Mouse (Mus musculus): ENCODE data around the gene Abcg2.
"Not testable (repeated sequence)": the region's sequence is repeated elsewhere in the genome, so short reads cannot be mapped to it uniquely, and the experiment has no call there.

Gene Abcg2

DNA sequence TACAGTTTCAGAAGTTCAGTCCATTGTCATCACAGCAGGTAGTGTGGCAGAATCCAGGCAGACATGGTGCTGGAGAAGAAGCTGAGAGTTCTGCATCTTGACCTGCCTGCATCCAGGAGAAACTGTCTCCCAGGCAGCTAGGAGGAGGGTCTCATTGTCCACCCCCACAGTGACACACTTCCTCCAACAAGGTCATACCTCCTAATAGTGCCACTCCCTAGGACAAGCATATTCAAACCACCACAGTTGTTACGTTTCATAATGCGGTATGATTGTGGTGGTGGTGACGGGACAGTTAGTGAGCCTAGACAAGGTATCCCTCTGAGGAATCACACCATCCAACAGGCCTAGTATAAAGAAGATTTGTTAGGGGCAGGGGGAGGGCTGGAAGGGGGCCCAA, at the start of gene Abcg2:
Abcg2 (plus strand) TSS at position 301 of the 400 bp plus-strand sequence.
- not testable (repeated sequence) for DNase-seq

DNA sequence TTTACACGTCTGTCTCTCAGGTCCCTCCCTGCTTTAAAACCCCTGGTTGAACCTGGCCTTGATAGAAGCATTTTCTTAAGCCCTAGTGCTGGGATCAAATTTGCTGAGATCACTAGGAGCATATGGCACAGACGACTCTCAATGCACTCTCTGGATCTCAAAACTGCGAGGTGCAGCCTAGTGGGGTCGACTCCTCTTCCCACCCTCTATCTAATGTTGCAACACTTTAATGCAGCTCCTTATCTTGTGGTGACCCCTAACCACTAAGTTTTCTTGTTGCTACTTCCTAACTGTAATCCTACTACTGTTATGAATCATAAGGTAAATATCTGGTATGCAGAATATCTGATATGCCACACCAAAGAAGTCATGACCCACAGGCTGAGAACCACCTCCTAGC, 44.1 kb upstream of the Abcg2 start:
- DNase-seq: not testable (repeated sequence)

DNA sequence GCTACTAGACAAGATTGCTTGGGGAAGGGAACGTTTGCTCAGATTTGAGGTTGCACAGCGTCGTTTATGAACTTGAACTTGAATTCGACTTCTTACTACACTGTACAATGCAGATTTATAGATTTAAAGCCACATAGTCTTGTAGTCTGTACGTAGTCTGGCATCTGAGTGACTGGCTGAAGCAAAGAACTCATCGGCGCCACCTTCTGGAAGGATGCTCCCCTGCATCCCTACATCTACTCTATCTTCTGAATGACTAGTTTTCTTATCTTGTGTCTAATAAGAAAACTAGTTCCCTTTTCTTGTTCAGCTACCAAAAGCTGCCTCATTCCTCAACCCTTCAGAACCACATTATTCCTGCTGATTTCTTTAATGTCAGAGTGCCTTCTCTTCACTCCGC, 41.5 kb upstream of the Abcg2 start:
- DNase-seq: peak; percentile 52

DNA sequence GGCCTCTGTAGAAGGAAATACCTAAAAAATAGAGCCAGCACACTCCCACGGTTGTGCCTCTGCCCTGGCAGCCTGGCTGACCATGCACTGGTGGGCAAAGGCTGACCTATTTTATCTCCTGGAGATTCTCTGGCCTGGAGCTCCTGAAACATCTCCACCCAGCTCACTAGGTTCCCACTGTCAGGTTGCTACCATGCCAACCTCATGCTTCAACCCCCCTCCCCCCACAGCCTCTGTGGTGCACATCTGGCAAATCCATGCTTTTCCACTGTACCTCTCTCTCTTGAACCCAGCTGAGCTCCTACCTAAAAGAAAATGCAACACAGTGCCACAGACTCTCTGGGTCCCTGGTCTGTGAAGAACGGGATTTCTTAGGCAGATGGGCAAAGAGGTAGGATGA, 39.4 kb upstream of the Abcg2 start:
- not testable (repeated sequence) for DNase-seq

DNA sequence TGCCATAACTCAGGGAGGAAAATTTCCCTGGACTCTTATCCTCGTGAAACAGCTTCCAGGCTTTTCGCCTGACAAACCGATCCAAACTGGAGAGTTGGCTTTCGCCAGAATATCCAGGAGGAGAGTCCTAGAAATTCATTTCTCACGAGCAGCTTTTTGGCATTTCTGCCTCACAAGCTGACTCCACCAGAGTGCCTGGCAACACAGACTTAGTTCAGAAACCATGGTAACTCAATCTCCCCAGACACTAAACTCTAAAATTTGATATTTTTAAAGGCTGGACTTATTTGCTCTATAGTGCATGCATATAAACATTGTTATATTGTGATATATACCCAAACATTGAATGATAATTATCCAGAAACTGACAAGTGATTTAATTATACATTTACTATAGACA, 38.3 kb upstream of the Abcg2 start:
- DNase-seq: not testable (repeated sequence)

DNA sequence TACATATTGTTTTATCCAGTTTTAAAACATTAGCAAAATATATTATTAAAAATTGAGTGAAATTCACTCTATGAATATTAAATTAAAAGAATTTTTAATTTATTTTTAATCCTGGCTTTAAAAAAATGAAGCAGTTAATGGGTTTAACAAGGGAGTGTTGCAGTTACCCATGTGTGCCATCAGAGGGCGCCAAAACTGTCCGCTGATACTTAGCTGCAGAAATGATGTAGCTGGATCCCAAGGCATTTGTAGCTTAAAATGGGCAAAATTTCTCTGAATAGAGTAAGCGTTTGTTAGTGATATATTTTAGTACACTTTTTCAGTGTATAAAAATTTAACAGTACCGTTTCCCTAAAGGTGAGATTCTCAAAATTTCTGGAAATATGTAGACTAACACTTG, 37.5 kb upstream of the Abcg2 start:
- peak; percentile 51 for DNase-seq

DNA sequence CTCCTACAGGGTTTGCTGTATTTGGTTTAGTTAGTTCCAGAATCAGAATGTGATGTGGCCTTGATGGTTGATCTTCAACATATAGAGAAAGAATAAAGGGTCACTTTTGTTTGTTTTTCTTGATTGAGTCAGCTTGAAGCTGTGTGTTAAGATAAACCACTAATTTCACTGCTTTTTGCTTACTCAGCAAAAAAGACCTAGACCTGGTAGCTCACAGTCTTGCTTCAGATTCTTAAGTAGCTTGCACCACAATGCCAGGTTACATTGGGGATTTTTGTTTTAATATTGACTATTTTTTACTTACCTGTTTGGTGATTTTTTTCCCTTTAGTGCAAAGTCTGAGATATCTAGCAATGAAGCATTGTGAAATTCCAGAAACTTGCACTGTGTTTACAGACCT, 30.5 kb upstream of the Abcg2 start:
- not testable (repeated sequence) for DNase-seq

DNA sequence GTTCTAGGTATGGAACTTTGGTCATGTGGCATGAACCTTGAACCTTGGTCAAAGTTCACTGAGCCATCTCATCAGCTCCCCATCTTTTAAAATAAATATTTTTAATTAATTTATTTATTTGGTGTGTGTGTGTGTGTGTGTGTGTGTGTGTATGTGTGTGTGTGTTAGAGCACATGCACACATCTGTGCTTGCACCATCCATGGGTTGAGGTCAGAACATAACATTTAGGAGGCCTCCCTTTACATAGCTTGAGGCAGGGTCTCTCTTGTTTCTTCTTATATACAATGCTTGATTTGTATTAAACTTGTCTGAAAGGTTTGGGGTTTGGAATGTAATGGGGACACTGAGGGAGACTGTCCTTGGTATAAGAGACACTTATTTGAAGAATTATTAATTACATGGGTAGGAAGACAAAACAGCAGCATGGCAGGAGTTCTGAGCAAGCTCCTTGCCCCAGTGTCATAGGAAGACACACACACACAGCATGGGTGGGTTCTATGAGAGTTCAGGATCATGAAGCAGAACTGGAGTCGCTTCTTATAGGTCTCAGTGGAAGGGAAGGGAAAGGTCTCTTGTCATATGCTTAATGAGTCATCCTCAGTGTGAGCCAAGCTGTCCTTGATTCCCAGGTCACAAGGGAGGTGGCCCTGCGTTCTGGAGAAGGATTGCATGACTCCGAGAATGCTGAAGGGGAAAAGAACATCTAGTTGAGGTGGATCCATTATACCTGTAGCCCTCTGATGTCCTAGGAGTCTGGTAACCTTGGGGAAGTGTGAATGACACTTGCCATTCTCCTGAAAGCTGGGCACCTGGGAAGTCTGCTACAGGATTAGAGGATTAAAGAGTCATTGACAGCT, 9.9 kb downstream of the Abcg2 start:
- not testable (repeated sequence) for DNase-seq

DNA sequence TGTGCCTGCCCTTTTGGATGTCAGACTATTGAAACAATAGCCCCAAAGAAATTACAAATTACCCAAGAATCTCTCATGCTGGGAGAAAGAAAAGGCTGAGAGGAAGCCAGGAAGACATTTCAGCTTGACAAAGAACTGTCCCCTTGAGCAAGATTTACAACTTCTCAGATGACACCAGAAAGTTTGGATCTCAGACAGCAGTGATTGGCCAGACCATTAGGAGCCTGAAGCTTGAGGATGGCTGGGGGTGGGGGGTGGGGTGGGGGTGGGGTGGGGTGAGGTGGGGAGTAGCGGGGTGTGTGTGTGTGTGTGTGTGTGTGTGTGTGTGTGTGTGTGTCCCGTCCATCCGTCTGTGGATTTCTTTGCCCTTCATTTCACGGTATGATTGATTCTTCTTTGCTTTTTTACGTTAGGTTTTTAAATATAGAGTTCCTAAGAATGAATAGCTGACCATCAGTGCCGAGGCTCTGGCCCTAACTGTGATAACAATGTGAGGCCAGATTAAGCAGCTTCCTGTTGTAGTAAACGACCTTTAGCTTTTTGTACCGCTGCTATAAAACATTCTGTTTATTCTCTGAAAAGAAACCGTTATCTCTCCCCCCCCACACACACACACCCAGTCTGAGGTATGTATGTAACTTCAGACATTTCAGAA, 11.4 kb downstream of the Abcg2 start:
- DNase-seq: not testable (repeated sequence)

DNA sequence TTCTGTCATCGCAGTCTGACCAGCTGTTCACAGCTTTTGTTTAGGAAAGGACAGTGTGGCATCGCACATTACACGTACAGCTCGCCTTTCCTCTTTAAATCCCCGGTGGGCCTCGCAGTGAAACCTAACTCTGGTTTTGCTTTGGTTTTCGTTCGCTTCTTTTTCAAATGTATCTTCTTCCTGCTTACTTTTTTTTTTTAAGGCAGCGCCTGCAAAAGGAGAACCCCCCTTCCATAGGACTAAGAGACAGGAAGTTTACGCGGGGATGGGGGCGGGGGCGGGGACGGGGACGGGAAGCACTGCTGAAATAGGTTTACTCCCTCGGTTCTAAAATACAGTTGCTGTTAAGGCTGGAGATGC, 12.0 kb downstream of the Abcg2 start:
- peak; percentile 39 for DNase-seq

DNA sequence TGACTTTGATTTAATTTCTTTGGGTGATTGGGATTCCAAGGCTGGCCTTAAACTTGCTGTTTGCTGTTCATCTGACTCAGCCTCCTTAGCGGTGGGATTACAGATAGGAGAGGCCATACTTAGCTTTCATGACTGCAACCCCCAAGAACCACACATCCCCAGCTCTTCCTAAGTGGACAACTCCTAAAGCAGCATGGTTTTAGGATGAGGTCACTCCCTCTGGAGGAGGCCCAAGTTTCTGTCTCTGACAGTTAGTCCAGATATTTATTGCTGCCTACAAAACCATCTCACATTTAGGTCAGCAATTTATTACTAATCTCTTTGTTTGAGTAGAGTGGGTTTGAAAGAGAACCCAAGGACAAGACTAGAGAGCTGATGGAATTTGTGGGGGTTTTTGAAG, 17.8 kb downstream of the Abcg2 start:
- DNase-seq: not testable (repeated sequence)

DNA sequence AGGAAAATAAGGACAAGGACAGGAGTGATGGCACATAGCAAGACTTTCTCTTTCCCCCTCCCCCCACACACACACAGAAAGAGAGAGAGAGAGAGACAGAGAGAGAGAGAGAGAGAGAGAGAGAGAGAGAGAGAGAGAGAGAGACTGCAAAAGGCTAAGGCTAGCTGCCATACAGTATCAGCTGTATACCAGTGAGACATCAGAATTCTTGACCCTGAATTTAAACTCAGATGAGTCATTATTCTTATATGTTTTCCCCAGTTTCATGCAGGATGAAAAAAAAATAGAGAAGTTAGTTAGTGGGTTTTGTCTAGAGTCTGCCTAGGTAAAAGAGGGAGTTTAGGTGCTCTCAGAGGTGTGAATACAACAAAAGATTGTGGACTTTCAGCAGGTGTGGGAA, 18.7 kb downstream of the Abcg2 start:
- DNase-seq: not testable (repeated sequence)

DNA sequence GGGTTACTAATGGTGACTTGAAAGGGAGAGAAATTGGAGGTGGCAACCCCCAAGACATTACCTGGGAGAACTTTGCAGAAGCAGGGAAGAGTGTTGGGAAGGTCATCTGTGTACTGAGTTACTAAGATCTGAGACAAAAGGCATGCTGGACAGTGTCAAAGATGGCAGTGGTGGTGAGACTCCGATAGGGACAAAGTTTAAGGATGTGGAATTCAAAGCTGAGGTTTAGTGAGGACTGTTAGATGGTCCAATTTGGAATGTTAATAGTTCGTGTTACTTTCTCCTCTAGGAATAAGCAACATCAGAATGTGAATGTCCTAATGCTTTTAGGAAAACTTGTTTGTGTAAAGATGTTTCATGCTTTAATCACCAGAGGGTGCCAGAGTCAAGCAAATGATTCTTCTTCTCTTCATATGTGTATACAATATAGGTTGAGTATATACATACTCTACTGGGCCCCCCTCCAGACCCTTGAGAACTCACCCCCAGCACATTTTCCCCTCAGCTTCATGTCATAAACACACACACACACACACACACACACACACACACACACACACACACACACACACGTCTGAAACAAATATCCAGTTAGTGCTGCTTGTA, 19.3 kb downstream of the Abcg2 start:
- DNase-seq: peak; percentile 43

DNA sequence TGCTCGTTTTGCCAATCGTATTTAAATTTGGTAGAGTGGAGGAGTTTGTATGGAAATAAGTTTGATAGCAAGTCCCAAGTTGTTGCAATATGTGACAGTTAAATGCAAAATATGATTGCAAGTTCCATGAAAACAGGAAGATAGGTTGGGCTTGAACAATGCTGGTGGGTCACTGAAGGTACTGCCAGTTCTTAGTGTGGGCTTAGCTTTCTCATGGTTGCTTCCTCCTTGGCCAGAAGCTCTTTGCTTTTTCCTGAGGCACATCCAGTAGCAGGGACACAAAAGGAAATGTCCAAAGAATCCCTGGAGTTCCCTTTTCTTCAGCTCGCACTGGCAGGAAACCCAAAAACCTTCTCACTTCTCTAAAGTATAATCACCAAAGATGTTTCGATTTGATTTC, 22.3 kb downstream of the Abcg2 start:
- peak; percentile 56 for DNase-seq

DNA sequence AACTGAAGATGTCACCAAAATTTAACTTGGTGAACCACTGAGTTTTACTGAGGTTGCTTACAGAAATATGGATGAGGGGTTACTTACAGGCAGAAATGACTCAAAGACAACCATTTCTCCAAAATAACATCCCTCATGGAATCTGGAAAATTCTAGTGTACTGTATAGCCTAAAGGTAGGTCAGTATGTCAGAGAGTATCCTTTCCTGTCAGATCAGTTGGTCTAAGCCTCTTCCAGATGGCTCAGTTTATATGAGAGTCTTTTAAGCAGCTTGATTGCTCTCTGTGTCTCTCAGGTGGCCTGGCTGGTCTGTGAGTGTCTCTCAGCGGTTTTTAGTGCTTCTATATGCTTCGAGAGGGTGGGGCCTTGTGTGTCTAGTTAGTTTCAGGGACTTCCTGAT, 24.1 kb downstream of the Abcg2 start:
- no peak for DNase-seq

DNA sequence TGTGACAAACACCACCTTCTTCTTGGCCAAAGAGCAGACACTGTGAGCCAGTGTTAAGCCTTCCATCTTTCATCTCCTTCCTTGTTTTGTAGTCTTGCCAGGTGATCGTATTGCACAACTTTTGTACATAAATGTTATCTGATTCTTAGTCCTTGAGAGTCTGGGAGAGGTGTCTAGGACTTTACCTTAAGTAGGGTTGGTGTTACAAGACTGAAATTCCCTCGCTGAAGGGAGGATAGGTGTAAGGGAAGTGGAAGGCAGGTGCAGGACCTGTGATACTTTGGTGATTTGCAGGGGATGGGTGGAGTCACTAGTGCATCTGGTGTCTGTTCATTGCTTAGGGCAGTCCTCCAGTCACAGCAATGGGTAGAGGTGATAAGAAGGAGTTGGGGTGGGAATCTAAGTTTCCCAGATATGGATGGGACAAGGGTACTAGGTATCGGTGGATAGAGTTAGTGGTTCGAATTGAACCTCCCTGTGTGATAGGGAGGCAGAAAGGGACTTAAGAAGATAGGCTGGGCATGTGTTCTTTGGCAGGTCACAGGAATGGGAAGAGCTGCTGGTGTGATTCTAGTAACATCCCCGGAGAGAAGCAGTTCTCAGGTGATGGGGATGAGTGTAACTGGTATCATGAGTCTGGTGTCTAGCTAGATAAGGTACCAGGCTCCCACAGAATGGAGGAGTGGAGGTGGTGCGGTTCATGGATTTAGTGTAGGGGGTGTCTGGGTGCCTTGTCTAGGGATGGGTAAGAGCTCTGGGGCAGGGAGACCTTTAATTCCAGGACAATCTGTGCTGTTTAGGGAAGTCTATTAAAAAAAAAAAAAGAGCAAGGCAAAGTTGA, 25.8 kb downstream of the Abcg2 start:
- no peak for DNase-seq

DNA sequence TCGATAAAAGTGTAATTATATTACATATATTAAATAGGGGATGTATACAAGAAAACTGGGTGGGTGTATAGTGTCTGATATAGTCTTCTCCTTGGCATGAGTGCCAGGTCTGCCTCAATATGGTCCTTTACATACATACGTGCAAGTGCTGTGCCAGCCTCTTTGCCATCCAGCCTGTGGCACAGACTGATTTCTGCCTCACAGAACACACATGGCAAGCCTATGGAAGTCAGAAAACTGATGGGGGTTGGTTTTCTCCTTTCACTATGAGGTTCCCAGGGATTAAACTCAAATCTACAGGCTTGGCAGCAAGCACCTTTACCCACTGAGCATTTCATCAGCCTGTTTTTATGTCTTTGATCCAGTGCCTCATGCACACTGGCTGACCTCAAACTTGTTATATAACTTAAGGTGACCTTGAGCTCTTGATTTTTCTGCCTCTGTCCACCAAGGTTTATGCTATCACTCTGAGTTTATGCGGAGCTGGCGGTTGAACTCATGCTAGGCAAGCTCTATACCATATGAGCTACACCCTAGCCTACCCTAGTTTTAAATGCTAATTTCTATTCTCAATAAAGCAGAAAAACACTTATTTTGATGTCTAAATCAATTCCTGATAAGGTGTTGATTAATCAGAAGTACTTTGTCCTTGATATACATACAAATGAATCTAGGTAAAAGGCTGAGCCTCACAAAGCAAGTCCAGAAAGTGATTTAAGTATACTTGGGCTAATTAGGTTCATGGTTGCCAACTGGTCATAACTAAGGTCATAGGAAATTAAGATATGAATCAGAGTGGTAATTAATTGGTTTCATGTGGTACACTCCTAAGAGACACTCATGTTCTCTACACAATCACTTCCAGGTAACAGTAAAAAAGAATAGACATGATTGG, 26.7 kb downstream of the Abcg2 start:
- no peak for DNase-seq

DNA sequence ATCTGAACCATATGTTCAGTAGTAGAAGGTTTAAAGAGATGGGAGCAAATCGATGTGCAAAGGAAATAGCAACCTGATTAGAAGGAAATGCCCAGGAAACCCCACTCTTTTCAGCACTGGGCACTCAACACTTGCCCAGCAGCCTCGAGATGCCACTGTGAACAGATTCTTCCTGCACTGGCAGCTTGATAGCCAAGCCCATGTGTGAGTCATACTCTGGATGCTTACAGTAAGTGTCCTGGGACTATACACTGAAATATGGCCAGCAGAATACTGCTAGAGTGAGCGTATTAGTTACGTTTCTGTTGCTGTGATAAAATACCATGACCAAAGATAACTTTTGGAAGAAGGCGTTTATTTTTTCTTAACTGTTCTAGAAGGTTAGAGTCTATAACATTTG, 39.8 kb downstream of the Abcg2 start:
- no peak for DNase-seq

DNA sequence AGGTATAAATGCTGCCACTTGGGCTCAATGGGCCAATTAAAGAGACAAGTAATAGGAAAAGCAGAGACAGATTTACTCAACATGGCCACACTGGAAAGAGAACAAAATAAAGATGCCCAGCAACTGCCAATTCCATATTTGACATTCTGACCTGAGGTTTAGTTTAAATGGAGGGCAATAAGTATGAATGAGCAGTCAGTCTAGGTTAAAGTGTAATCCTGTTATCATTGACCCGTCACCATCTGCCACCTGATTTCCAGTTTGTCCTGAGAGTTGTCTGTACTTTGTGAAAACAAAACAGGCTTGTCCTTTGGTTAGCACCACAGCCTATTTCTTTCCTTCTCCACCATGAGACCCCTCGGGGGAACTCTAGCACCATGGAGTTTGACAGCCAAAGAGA, 44.9 kb downstream of the Abcg2 start:
- DNase-seq: no peak

DNA sequence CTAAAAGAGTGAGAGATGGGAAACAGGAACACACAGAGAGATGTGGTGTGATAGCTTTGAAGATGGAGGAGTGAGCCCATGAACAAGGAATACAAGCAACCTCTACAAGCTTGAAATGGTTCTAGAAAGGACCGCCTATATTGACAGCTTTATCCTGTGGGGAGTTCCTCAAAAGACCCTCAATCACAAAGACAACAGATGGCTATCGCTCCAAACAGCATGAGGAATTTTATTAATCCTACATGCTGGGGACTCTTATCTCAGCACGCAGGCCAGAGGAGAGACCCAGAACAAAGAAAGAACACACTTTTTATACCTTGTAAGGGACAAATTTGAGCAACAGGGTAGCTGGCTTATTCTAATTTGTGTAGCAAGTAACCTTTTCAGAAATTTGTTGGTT, 48.1 kb downstream of the Abcg2 start:
- DNase-seq: no peak

DNA sequence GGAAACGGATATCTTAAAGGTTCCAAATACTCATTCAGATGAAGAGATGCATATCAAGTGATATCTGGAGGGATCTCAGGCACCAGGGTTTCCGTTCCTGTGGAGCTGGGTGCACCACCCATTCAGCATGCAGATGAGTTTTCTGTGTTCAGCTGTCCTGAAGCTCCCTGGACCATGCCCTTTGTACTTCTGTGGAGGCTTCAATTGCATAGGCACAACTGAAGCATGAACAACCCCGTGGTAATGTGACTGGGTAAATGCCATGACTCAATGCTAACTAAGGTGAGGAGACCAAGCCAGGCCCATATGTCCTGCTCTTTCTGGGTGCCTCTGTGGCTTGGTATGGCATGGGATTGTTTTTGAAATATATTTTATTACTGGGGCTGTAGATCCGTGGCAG, 49.4 kb downstream of the Abcg2 start:
- no peak for DNase-seq

DNA sequence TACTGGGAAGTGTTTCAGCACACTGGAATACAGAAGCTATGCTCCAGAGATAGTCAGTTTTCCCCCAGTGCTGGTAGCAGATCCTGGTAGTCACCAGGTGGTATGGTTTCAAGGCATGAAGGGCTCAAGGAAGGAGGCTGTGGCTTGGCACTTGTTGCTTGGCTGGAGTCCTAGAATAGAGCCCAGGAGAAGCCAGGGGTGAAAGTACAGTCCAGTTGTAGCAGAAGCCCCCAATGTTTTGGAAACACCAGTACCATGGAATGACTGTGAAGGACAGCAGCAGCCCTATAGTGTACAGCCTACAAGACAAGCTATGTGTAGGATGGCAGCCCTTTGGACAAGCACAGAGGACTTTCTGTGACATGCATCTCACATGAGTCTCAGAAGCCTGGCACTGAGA, 54.2 kb downstream of the Abcg2 start:
- no peak for DNase-seq
